Mouse (Mus musculus): ENCODE measurements at regions not wholly inside any gene's neighbourhood (a gene's known extent, or its start where the extent isn't known, plus 50 kb on each side); places are given as distances from the start of the nearest gene placed in this dataset.

- Histone ChIP-seq H3K9me3 (replicated peaks; ENCODE audit: control insufficient read depth, low read length) (no peaks in the 10 kb centered on the region), H3K27me3 (ENCODE audit: control insufficient read depth, insufficient read depth, low read length) (no peaks in the 10 kb centered on the region), H3K27ac (replicated peaks; ENCODE audit: low read depth, low read length) (no peak overlapping the region), H3K9ac (replicated peaks; ENCODE audit: low read length) (no peak overlapping the region), H3K4me2 (ENCODE audit: low read depth, low read length) (no peak overlapping the region), H3K4me3 (ENCODE audit: low read depth, low read length) (no peak overlapping the region), H3K4me1 (ENCODE audit: control insufficient read depth, insufficient read depth, low read length) (no peaks in the 10 kb centered on the region; the same call in 1 of the 2 replicates), H3K36me3 (replicated peaks; ENCODE audit: control insufficient read depth, insufficient read depth, low read depth, low read length) (no peaks in the 10 kb centered on the region)
- peak; percentile 65 for DNase-seq (ENCODE audit: low spot score)
- 18% methylated on average over 15 of the region's 15 CpGs for WGBS
- ATAC-seq (replicated peaks; ENCODE audit: insufficient number of reproducible peaks, low FRiP score, low TSS enrichment, low read depth) = no peak
These were observed 119.2 kb downstream of the Syk start for GRCm38 (mm10) chr13:52702201-52702611.

GRCm38 (mm10) chr13:52703401-52704164, 120.6 kb downstream of the Syk start:
- no peaks in the 10 kb centered on the region; the same call in 1 of the 2 replicates for H3K4me1 ChIP-seq (ENCODE audit: control insufficient read depth, insufficient read depth, low read length)
- WGBS = 20% methylated on average over 12 of the region's 12 CpGs
- no peak overlapping the region for H3K9ac ChIP-seq (replicated peaks; ENCODE audit: low read length)
- no peaks in the 10 kb centered on the region for H3K36me3 ChIP-seq (replicated peaks; ENCODE audit: control insufficient read depth, insufficient read depth, low read depth, low read length)
- DNase-seq (ENCODE audit: low spot score) (peak; percentile 73), ATAC-seq (replicated peaks; ENCODE audit: insufficient number of reproducible peaks, low FRiP score, low TSS enrichment, low read depth) (no peak)
- no peaks in the 10 kb centered on the region for H3K9me3 ChIP-seq (replicated peaks; ENCODE audit: control insufficient read depth, low read length)
- no peak overlapping the region for H3K4me3 ChIP-seq (ENCODE audit: low read depth, low read length)
- H3K27ac ChIP-seq (replicated peaks; ENCODE audit: low read depth, low read length) = no peak overlapping the region
- no peaks in the 10 kb centered on the region for H3K27me3 ChIP-seq (ENCODE audit: control insufficient read depth, insufficient read depth, low read length)
- H3K4me2 ChIP-seq (ENCODE audit: low read depth, low read length) = no peak overlapping the region

GRCm38 (mm10) chr13:52704673-52705072, 121.7 kb downstream of the Syk start:
- Histone ChIP-seq H3K36me3 (replicated peaks; ENCODE audit: control insufficient read depth, insufficient read depth, low read depth, low read length) (no peaks in the 10 kb centered on the region), H3K9ac (replicated peaks; ENCODE audit: low read length) (no peak overlapping the region), H3K27me3 (ENCODE audit: control insufficient read depth, insufficient read depth, low read length) (no peaks in the 10 kb centered on the region), H3K4me1 (ENCODE audit: control insufficient read depth, insufficient read depth, low read length) (no peaks in the 10 kb centered on the region; the same call in 1 of the 2 replicates), H3K9me3 (replicated peaks; ENCODE audit: control insufficient read depth, low read length) (no peaks in the 10 kb centered on the region), H3K4me2 (ENCODE audit: low read depth, low read length) (no peak overlapping the region), H3K4me3 (ENCODE audit: low read depth, low read length) (no peak overlapping the region), H3K27ac (replicated peaks; ENCODE audit: low read depth, low read length) (no peak overlapping the region)
- DNase-seq (ENCODE audit: low spot score) (no peak), ATAC-seq (replicated peaks; ENCODE audit: insufficient number of reproducible peaks, low FRiP score, low TSS enrichment, low read depth) (no peak)
- WGBS = 81% methylated on average over 3 of the region's 3 CpGs

- 47% methylated on average over 5 of the region's 5 CpGs for WGBS
These were observed 126.6 kb downstream of the Syk start for GRCm38 (mm10) chr13:52709580-52709979.

GRCm38 (mm10) chr13:52711713-52712369, 128.9 kb downstream of the Syk start:
- Histone ChIP-seq H3K36me3 (replicated peaks; ENCODE audit: control insufficient read depth, insufficient read depth, low read depth, low read length) (no peaks in the 10 kb centered on the region), H3K4me3 (ENCODE audit: low read depth, low read length) (no peak overlapping the region), H3K27ac (replicated peaks; ENCODE audit: low read depth, low read length) (no peak overlapping the region), H3K9me3 (replicated peaks; ENCODE audit: control insufficient read depth, low read length) (no peaks in the 10 kb centered on the region), H3K9ac (replicated peaks; ENCODE audit: low read length) (no peak overlapping the region), H3K4me2 (ENCODE audit: low read depth, low read length) (no peak overlapping the region), H3K27me3 (ENCODE audit: control insufficient read depth, insufficient read depth, low read length) (no peaks in the 10 kb centered on the region; the same call in 1 of the 2 replicates), H3K4me1 (ENCODE audit: control insufficient read depth, insufficient read depth, low read length) (no peaks in the 10 kb centered on the region)
- 28% methylated on average over 9 of the region's 9 CpGs for WGBS
- DNase-seq (ENCODE audit: low spot score) (peak; percentile 92), ATAC-seq (replicated peaks; ENCODE audit: insufficient number of reproducible peaks, low FRiP score, low TSS enrichment, low read depth) (0 out of 2 replicates have a peak, but pooled peaks have one; percentile 35)

More at GRCm38 (mm10) chr13:52709580-52709979, 126.6 kb downstream of the Syk start:
- H3K9me3 ChIP-seq (replicated peaks; ENCODE audit: control insufficient read depth, low read length) = no peaks in the 10 kb centered on the region
- ATAC-seq (replicated peaks; ENCODE audit: insufficient number of reproducible peaks, low FRiP score, low TSS enrichment, low read depth) (no peak), DNase-seq (ENCODE audit: low spot score) (no peak)
- no peak overlapping the region for H3K4me2 ChIP-seq (ENCODE audit: low read depth, low read length)
- H3K9ac ChIP-seq (replicated peaks; ENCODE audit: low read length) = no peak overlapping the region
- no peaks in the 10 kb centered on the region for H3K36me3 ChIP-seq (replicated peaks; ENCODE audit: control insufficient read depth, insufficient read depth, low read depth, low read length)
- H3K27me3 ChIP-seq (ENCODE audit: control insufficient read depth, insufficient read depth, low read length) = no peaks in the 10 kb centered on the region; the same call in 1 of the 2 replicates
- no peaks in the 10 kb centered on the region for H3K4me1 ChIP-seq (ENCODE audit: control insufficient read depth, insufficient read depth, low read length)
- H3K27ac ChIP-seq (replicated peaks; ENCODE audit: low read depth, low read length) = no peak overlapping the region
- no peak overlapping the region for H3K4me3 ChIP-seq (ENCODE audit: low read depth, low read length)

GRCm38 (mm10) chr13:52721463-52721862, 138.5 kb downstream of the Syk start:
- 89% methylated on average over 6 of the region's 6 CpGs for WGBS
- Histone ChIP-seq H3K27ac (replicated peaks; ENCODE audit: low read depth, low read length) (no peak overlapping the region), H3K4me1 (ENCODE audit: control insufficient read depth, insufficient read depth, low read length) (no peaks in the 10 kb centered on the region), H3K9me3 (replicated peaks; ENCODE audit: control insufficient read depth, low read length) (no peaks in the 10 kb centered on the region), H3K9ac (replicated peaks; ENCODE audit: low read length) (no peak overlapping the region), H3K4me2 (ENCODE audit: low read depth, low read length) (no peak overlapping the region), H3K4me3 (ENCODE audit: low read depth, low read length) (no peak overlapping the region), H3K27me3 (ENCODE audit: control insufficient read depth, insufficient read depth, low read length) (no peaks in the 10 kb centered on the region), H3K36me3 (replicated peaks; ENCODE audit: control insufficient read depth, insufficient read depth, low read depth, low read length) (no peaks in the 10 kb centered on the region)
- ATAC-seq (replicated peaks; ENCODE audit: insufficient number of reproducible peaks, low FRiP score, low TSS enrichment, low read depth) (no peak), DNase-seq (ENCODE audit: low spot score) (no peak)

GRCm38 (mm10) chr13:52722718-52723117, 139.7 kb downstream of the Syk start:
- no peaks in the 10 kb centered on the region for H3K4me1 ChIP-seq (ENCODE audit: control insufficient read depth, insufficient read depth, low read length)
- ATAC-seq (replicated peaks; ENCODE audit: insufficient number of reproducible peaks, low FRiP score, low TSS enrichment, low read depth) (no peak), DNase-seq (ENCODE audit: low spot score) (no peak)
- H3K9me3 ChIP-seq (replicated peaks; ENCODE audit: control insufficient read depth, low read length) = no peaks in the 10 kb centered on the region
- no peak overlapping the region for H3K4me2 ChIP-seq (ENCODE audit: low read depth, low read length)
- H3K4me3 ChIP-seq (ENCODE audit: low read depth, low read length) = no peak overlapping the region
- H3K27me3 ChIP-seq (ENCODE audit: control insufficient read depth, insufficient read depth, low read length) = no peaks in the 10 kb centered on the region
- H3K36me3 ChIP-seq (replicated peaks; ENCODE audit: control insufficient read depth, insufficient read depth, low read depth, low read length) = no peaks in the 10 kb centered on the region
- no peak overlapping the region for H3K9ac ChIP-seq (replicated peaks; ENCODE audit: low read length)
- 78% methylated on average over 3 of the region's 3 CpGs for WGBS
- H3K27ac ChIP-seq (replicated peaks; ENCODE audit: low read depth, low read length) = no peak overlapping the region

- Histone ChIP-seq H3K9me3 (replicated peaks; ENCODE audit: control insufficient read depth, low read length) (no peaks in the 10 kb centered on the region), H3K27ac (replicated peaks; ENCODE audit: low read depth, low read length) (no peak overlapping the region), H3K9ac (replicated peaks; ENCODE audit: low read length) (no peak overlapping the region), H3K4me1 (ENCODE audit: control insufficient read depth, insufficient read depth, low read length) (no peaks in the 10 kb centered on the region), H3K36me3 (replicated peaks; ENCODE audit: control insufficient read depth, insufficient read depth, low read depth, low read length) (no peaks in the 10 kb centered on the region), H3K4me3 (ENCODE audit: low read depth, low read length) (no peak overlapping the region), H3K4me2 (ENCODE audit: low read depth, low read length) (no peak overlapping the region), H3K27me3 (ENCODE audit: control insufficient read depth, insufficient read depth, low read length) (no peaks in the 10 kb centered on the region)
- ATAC-seq (replicated peaks; ENCODE audit: insufficient number of reproducible peaks, low FRiP score, low TSS enrichment, low read depth) = no peak
- DNase-seq (ENCODE audit: low spot score) = no peak
- WGBS = 75% methylated on average over 10 of the region's 10 CpGs
These were observed 143.1 kb downstream of the Syk start for GRCm38 (mm10) chr13:52726043-52726442.
